Comparison of ENCODE assay signal across 16 mouse cellular contexts in genomic region chr5:41907749-41908148, GRCm38 (mm10).
"Had no signal": no experiment of that assay in that cellular context is flagged by ENCODE, and none has a peak within 500 bp of the region (broad histone marks: within the 10 kb centered on the region; RNA-seq: fewer than 3 reads in every experiment).

No protein-coding gene starts in this region.

- H3K4me3 ChIP-seq: limb, embryonic 12.5 days; liver, embryonic 13.5 days; megakaryocyte, embryonic 14.5 days; midbrain, embryonic 15.5 days; neural tube, embryonic 12.5 days had no signal

- ATAC-seq: midbrain, embryonic 15.5 days had no signal

- H3K4me1 ChIP-seq: limb, embryonic 12.5 days; liver, embryonic 13.5 days; megakaryocyte, embryonic 14.5 days; midbrain, embryonic 15.5 days; neural tube, embryonic 12.5 days had no signal

- H3K9ac ChIP-seq: limb, embryonic 12.5 days; liver, embryonic 13.5 days; midbrain, embryonic 15.5 days; neural tube, embryonic 12.5 days had no signal

- H3K36me3 ChIP-seq: limb, embryonic 12.5 days; liver, embryonic 13.5 days; midbrain, embryonic 15.5 days; neural tube, embryonic 12.5 days had no signal

- H3K27me3 ChIP-seq: limb, embryonic 12.5 days; liver, embryonic 13.5 days; megakaryocyte, embryonic 14.5 days; midbrain, embryonic 15.5 days; neural tube, embryonic 12.5 days had no signal

- H3K27ac ChIP-seq: kidney, postnatal 0 days; limb, embryonic 12.5 days; liver, embryonic 13.5 days; macrophage; midbrain, embryonic 15.5 days; neural tube, embryonic 12.5 days; stomach, postnatal 0 days had no signal

- DNase-seq: kidney, adult 9 months; kidney, postnatal 36 days; layer of hippocampus, adult 9-11 months; layer of hippocampus, postnatal 36 days; liver, embryonic 13.5 days; lung, adult 2 months; lung, postnatal 14 days; thymus, postnatal 4 days had no signal

- H3K4me2 ChIP-seq: limb, embryonic 12.5 days; liver, embryonic 13.5 days; midbrain, embryonic 11.5 days; midbrain, embryonic 15.5 days; neural tube, embryonic 12.5 days had no signal

- H3K9me3 ChIP-seq: limb, embryonic 12.5 days; liver, embryonic 13.5 days; midbrain, embryonic 15.5 days; neural tube, embryonic 12.5 days had no signal
